Mouse (Mus musculus): ENCODE results near the gene Nfix.

- TF ChIP-seq EP300 (IDR thresholded peaks at IDR 0.05; ENCODE audit: insufficient read depth, low read depth, low read length) (no peak), CTCF (IDR thresholded peaks at IDR 0.05) (no peak)
Observed at GRCm38 (mm10) chr8:84668081-84668480, 132.1 kb downstream of the Nfix start.

Data from heart, adult 2 months (tissue).